Mouse (Mus musculus): ENCODE measurements around the gene RPS10-NUDT3.

Gene RPS10-NUDT3

GRCm38 (mm10) chr17:27573772-27574320, 61.2 kb downstream of the RPS10-NUDT3 start:
- no peak for DNase-seq

GRCm38 (mm10) chr17:27571315-27571714, 63.7 kb downstream of the RPS10-NUDT3 start:
- peak in 1 of 2 experiments; percentile 2 for DNase-seq

GRCm38 (mm10) chr17:27568228-27568627, 66.8 kb downstream of the RPS10-NUDT3 start:
- no peak for DNase-seq

GRCm38 (mm10) chr17:27565942-27566267, 69.1 kb downstream of the RPS10-NUDT3 start:
- no peak for DNase-seq

- DNase-seq: peak; percentile 97
Observed at GRCm38 (mm10) chr17:27565163-27565941, 69.7 kb downstream of the RPS10-NUDT3 start, which contains the start of gene AI413582. TSS of gene AI413582 (minus strand) at chr17:27565756.

- peak; percentile 49 to 59 for DNase-seq
Observed at GRCm38 (mm10) chr17:27564391-27565162, 70.4 kb downstream of the RPS10-NUDT3 start.

- DNase-seq: peak in 1 of 2 experiments; percentile 33
Observed at GRCm38 (mm10) chr17:27563771-27564244, 71.2 kb downstream of the RPS10-NUDT3 start.

GRCm38 (mm10) chr17:27561809-27562526, 73.1 kb downstream of the RPS10-NUDT3 start:
- peak in 1 of 2 experiments; percentile 47 for DNase-seq

- DNase-seq: no peak
Observed at GRCm38 (mm10) chr17:27560926-27561480, 74.0 kb downstream of the RPS10-NUDT3 start.

- no peak for DNase-seq
Observed at GRCm38 (mm10) chr17:27559596-27559995, 75.4 kb downstream of the RPS10-NUDT3 start.

- DNase-seq: no peak
Observed at GRCm38 (mm10) chr17:27558845-27559244, 76.2 kb downstream of the RPS10-NUDT3 start.

- no peak for DNase-seq
Observed at GRCm38 (mm10) chr17:27557927-27558661, 76.9 kb downstream of the RPS10-NUDT3 start.

- DNase-seq: peak; percentile 72 to 83
Observed at GRCm38 (mm10) chr17:27557181-27557926, 77.7 kb downstream of the RPS10-NUDT3 start.

- peak; percentile 91 to 95 for DNase-seq
Observed at GRCm38 (mm10) chr17:27556315-27557011, 78.6 kb downstream of the RPS10-NUDT3 start, which contains the start of gene Hmga1. TSS of gene Hmga1 (plus strand) at chr17:27556497.

GRCm38 (mm10) chr17:27555512-27556172, 79.4 kb downstream of the RPS10-NUDT3 start:
- peak; percentile 82 to 91 for DNase-seq

- DNase-seq: peak; percentile 73 to 85
Observed at GRCm38 (mm10) chr17:27555075-27555511, 79.9 kb downstream of the RPS10-NUDT3 start.

GRCm38 (mm10) chr17:27554062-27554960, 80.7 kb downstream of the RPS10-NUDT3 start:
- peak in 1 of 2 experiments; percentile 43 for DNase-seq
